Mouse (Mus musculus): ENCODE measurements around the gene Gpalpp1. TPM values are rescaled to one million over a fixed set of nuclear protein-coding genes. Genes with fewer than 3 reads are reported as not detected.

The Gpalpp1 gene
- total RNA-seq, 2 experiments from 2014 or later = 4.7 to 6.6 TPM

DNA sequence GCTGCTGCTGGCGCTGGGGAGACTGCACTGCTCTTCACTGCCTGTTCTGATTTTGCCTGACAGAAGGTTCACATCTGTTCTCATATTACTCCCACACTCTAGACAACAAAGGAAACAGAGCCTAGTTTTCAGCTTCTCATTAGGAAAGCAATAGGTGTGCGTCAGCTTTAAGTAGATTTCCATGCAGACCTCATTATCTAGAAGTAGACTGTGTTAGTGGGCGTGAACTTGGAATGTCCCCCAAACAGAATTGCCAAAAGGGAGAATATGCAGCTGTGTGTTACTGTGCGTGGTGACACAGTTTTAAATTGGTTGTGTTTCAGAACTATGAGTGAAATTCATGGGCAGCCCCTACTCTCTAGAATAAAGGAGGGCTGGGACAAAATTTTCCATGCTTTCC, 9.9 kb upstream of the Gpalpp1 start:
- no peak for DNase-seq
- intact Hi-C loops (cut with DNase I) = loop anchor here (2.0 to 10.0 kb wide), 2 partner anchors 350 to 894 kb away; no protein-coding TSS in a partner anchor

GRCm38 (mm10) chr14:76118963-76119362, 8.4 kb upstream of the Gpalpp1 start:
- no peak for DNase-seq
- intact Hi-C loops (cut with DNase I) = no loop called here

- intact Hi-C loops (cut with DNase I) = no loop called here
- DNase-seq = no peak
Measured at GRCm38 (mm10) chr14:76115744-76116143, 5.2 kb upstream of the Gpalpp1 start.

GRCm38 (mm10) chr14:76099543-76099942, 11.0 kb downstream of the Gpalpp1 start:
- intact Hi-C loops (cut with DNase I) = no loop called here
- DNase-seq = no peak

GRCm38 (mm10) chr14:76097815-76098214, 12.7 kb downstream of the Gpalpp1 start:
- intact Hi-C loops (cut with DNase I) = no loop called here
- DNase-seq = no peak

DNA sequence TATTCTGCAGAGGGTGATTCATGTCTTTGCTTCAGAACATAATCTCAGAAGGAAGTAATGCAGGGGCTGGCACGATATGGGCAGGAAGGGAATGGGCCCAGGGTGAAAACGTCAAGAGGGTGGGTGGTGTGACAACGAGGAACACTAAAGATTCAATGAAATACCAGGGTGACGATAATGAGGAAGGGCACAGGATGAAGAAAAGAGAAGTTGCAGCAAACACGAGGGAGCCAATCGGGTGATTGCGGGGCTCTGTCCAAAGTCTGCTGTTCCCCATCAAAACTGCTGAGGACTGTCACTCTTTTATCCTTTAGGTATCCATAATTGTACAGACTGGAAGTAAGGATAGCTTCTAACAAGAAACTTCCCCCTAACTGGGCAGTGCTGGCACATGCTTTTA, 13.3 kb downstream of the Gpalpp1 start:
- intact Hi-C loops (cut with DNase I) = no loop called here
- no peak for DNase-seq

- intact Hi-C loops (cut with DNase I) = no loop called here
- no peak for DNase-seq
Measured at GRCm38 (mm10) chr14:76084188-76084587, 26.4 kb downstream of the Gpalpp1 start.

- intact Hi-C loops (cut with DNase I) = no loop called here
- no peak for DNase-seq
Measured at GRCm38 (mm10) chr14:76082086-76082636, 28.4 kb downstream of the Gpalpp1 start.

- no peak for DNase-seq
- intact Hi-C loops (cut with DNase I) = no loop called here
Measured at GRCm38 (mm10) chr14:76081451-76081850, 29.1 kb downstream of the Gpalpp1 start.

DNA sequence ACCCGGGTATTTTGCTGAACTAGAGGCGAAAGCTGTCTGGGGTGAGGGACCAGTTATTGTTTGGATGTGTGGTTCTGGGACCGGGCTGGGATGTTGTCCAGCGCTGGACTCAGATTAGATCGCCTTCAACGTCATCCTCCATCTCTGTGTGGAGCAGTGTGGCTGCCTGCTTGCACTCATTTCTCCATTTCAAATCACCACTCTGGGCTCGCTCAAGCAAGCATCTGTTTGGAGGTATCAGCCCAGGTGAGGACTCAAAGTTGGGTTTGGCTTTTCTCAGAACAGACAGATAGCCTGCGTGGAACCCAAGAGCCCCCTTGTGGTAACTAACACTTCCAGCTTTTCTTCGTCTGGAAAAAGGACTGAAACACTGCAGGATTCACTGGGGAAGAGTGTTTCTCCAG, 33.5 kb downstream of the Gpalpp1 start:
- peak; percentile 5 to 16 for DNase-seq
- intact Hi-C loops (cut with DNase I) = loop anchor here (2.0 to 5.0 kb wide), 2 partner anchors 180 to 200 kb away; no protein-coding TSS in a partner anchor

DNA sequence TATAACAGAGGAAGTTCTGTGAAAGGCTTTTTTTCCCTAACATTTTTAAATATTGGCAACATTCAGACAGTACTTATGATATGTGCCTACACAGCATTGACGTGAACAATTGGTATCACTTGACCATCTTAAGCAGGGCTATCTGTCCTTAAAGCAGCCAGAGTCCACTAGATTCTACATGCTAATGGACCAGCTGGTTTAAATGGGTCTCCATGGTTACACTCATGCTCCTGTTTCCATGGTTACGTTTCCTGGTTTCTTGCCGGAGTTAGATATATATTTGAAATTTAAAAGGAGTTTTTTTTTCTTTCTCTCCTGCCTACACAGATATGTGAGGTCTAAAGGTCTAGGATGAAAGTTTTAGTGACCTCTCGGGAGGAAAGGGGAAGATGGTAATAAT, 34.0 kb downstream of the Gpalpp1 start:
- intact Hi-C loops (cut with DNase I) = loop anchor here (2.0 to 5.0 kb wide), 2 partner anchors 179 to 200 kb away; no protein-coding TSS in a partner anchor

DNA sequence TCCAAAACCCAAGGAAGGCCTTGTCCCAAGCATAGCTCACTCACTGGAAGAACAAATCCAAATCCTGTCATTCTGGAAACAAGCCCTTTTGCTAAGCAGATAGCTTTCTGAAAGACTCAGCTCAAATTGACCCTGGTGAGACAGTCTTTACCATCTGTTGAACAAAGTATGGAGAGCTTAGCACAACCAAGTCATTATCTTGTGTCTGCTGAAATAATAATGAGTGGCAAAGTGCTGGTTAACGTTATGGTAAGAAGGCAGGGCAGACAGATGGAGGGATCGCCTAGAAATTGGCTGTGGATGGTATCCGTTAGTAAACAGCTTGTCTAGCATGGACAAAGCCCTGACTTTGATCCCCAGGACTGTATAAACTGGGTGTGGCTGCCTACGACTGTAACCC, 34.8 kb downstream of the Gpalpp1 start:
- DNase-seq = no peak
- intact Hi-C loops (cut with DNase I) = loop anchor here (2.0 to 5.0 kb wide), 2 partner anchors 178 to 199 kb away; no protein-coding TSS in a partner anchor

More for the DNA sequence above, 34.0 kb downstream of the Gpalpp1 start:
- DNase-seq = no peak

DNA sequence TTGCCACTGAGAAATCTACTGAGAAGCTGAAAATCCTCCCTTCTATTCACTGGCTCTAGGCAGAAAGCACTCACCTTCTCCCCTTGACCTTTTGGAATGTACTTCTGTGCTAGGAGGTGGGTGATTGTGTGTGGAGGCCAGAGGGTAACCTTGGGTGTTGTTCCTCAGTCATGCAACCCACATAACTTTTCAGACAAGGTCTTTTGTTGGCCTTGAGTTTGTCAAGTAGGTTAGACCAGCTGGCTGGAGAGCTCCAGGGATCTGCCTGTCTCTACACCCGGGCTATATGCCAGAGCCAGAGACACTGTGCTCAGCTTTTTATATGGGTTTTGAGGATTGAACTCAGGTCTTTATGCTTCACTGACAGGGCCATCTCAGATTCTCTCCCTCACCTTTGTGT, 36.4 kb downstream of the Gpalpp1 start:
- intact Hi-C loops (cut with DNase I) = no loop called here
- DNase-seq = no peak

GRCm38 (mm10) chr14:76072626-76073025, 37.9 kb downstream of the Gpalpp1 start:
- intact Hi-C loops (cut with DNase I) = no loop called here
- no peak for DNase-seq

GRCm38 (mm10) chr14:76069296-76069695, 41.3 kb downstream of the Gpalpp1 start:
- DNase-seq = no peak
- intact Hi-C loops (cut with DNase I) = no loop called here

GRCm38 (mm10) chr14:76068296-76068695, 42.3 kb downstream of the Gpalpp1 start:
- intact Hi-C loops (cut with DNase I) = no loop called here
- DNase-seq = no peak

DNA sequence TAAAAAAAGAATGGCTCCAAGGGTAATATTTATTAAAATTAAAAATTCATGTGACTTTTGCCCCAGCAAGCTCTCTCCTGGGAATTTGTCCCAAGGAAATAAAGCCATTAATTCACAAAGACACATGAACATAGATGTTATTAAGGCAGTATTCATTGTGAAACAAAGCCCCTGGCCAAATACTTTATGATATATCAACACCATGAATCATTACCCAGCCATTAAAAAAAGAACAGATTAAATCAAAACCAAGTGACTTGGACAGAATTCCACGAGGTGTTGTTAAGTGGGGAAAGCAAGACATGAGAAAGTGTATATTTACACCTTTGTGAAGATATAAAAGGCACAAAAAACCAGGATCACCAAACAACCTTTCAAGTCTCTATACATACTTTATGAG, 43.3 kb downstream of the Gpalpp1 start:
- no peak for DNase-seq
- intact Hi-C loops (cut with DNase I) = no loop called here

DNA sequence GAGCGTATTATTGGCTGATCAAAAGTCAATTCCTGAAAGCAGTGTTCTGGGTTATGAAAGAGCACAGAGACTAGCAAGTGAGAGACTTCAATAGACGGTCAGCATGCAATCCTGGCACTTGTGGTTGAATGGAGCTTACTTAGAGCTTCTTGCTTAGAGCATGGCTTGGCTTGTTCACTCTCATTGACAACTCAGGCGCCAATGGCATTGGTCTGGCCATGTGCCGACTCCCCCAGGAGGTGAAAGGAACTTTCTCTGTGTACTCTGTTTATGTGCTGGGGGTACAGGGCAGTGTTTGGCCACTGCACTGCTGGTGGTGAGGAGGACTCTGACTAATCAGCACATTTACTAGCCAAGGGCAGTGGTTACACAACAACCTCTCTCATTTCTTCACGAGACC, 51.1 kb downstream of the Gpalpp1 start:
- no peak for DNase-seq
- intact Hi-C loops (cut with DNase I) = no loop called here

- DNase-seq = no peak
- intact Hi-C loops (cut with DNase I) = no loop called here
Measured at GRCm38 (mm10) chr14:76053726-76054125, 56.8 kb downstream of the Gpalpp1 start.

GRCm38 (mm10) chr14:76051966-76052365, 58.6 kb downstream of the Gpalpp1 start:
- DNase-seq = no peak
- intact Hi-C loops (cut with DNase I) = no loop called here

- DNase-seq = no peak
- intact Hi-C loops (cut with DNase I) = no loop called here
Measured at GRCm38 (mm10) chr14:76045767-76046166, 64.8 kb downstream of the Gpalpp1 start.

DNA sequence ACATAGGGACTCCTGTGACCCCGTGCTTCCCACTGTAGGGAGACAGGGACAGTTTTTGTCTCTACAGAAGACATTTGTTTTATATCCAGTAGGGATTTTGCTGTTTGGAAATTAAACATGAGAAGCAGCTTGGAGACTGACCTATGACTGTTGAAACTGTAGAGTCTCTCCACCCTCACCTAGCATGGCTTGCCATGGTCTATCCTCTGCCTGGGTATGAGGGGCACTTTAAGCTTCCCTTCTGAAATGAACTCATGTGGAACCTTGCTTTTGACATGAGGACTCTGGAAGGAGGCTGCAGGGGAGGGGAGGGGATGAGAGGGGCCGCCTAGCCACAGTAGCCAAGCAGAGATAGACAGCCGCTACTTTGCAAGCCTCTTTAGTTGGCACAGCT, 66.4 kb downstream of the Gpalpp1 start:
- intact Hi-C loops (cut with DNase I) = no loop called here
- DNase-seq = no peak

All from gastrocnemius, postnatal 36 days (tissue).